Mouse (Mus musculus) heart, postnatal 0 days (tissue): Measurements from ENCODE around the gene Gcn1l1. TPM values are rescaled to one million over a fixed set of nuclear protein-coding genes. Genes with fewer than 3 reads are reported as not detected.
"Not testable (repeated sequence)": the region's sequence is repeated elsewhere in the genome, so short reads cannot be mapped to it uniquely, and the experiment has no call there.

Source experiments
- ATAC-seq: fragments of 200-750 bp; cut with Nextera tagmentation; 2 replicates; pipeline ENCODE4 v1.8.0; 2017; ENCODE audit warnings: low read depth, moderate number of reproducible peaks, moderate library complexity; ENCODE audit not compliant: insufficient read depth
- DNase-seq: peaks from one replicate; pipeline ENCODE4 v3.0.0-alpha.2; 2016; ENCODE audit warnings: low spot score
- H3K27ac ChIP-seq: fragments of 300-500 bp; sonication (generic); 2 replicates; pipeline ENCODE4 v1.5.1; 2014; ENCODE audit warnings: low read depth, mild to moderate bottlenecking
- H3K27me3 ChIP-seq: fragments of 300-500 bp; sonication (generic); 2 replicates; pipeline ENCODE4 v1.6.1; 2014; ENCODE audit warnings: low read length, mixed read lengths; ENCODE audit not compliant: control insufficient read depth, insufficient read depth
- H3K36me3 ChIP-seq: fragments of 300-500 bp; sonication (generic); replicated peaks from 2 replicates; pipeline ENCODE4 v1.6.1; 2014; ENCODE audit warnings: low read length, mixed read lengths; ENCODE audit not compliant: control insufficient read depth, insufficient read depth
- H3K4me1 ChIP-seq: fragments of 300-500 bp; sonication (generic); 2 replicates; pipeline ENCODE4 v1.6.1; 2014; ENCODE audit warnings: antibody characterized with exemption; ENCODE audit not compliant: control insufficient read depth, insufficient read depth
- H3K4me2 ChIP-seq: fragments of 300-500 bp; sonication (generic); 2 replicates; pipeline ENCODE4 v1.6.1; 2014; ENCODE audit warnings: low read depth, mild to moderate bottlenecking, low read length, moderate library complexity
- H3K4me3 ChIP-seq: fragments of 300-500 bp; sonication (generic); 2 replicates; pipeline ENCODE4 v1.5.1; 2014; ENCODE audit warnings: low read depth, low read length
- H3K9ac ChIP-seq: fragments of 300-500 bp; sonication (generic); replicated peaks from 2 replicates; pipeline ENCODE4 v1.6.1; 2014; ENCODE audit warnings: low read depth, low read length, mixed read lengths
- H3K9me3 ChIP-seq: fragments of 300-500 bp; sonication (generic); replicated peaks from 2 replicates; pipeline ENCODE4 v1.6.1; 2016; ENCODE audit warnings: low read length; ENCODE audit not compliant: control insufficient read depth
- CTCF ChIP-seq: IDR thresholded peaks from 2 replicates; pipeline ENCODE4 v1.5.1; 2016; ENCODE audit warnings: antibody characterized with exemption, control low read depth, low read depth
- EP300 ChIP-seq: IDR thresholded peaks from 2 replicates; pipeline ENCODE4 v1.6.1; 2016; ENCODE audit warnings: antibody characterized with exemption, low read depth
- WGBS: fragments of 180-500 bp; shearing (Covaris S2); extraction: QIAGEN DNeasy Blood & Tissue Kit; methylation state at CpG from one replicate; pipeline ENCODE4 v1.1.7; 2014; 5-methylcytosine and 5-hydroxymethylcytosine counted together
- polyA plus RNA-seq: library from polyadenylated mRNA; unstranded; fragments of >200 nt; fragmentation: Nextera tagmentation; extraction: Ambion mirVana; gene quantifications from 2 replicates; pipeline ENCODE4 v1.2.1, GENCODE M21; 2015
- total RNA-seq: library from RNA; depleted of rRNA; stranded (reverse); fragments of >200 nt; gene quantifications from 2 replicates; pipeline ENCODE4 v1.2.3, GENCODE M21; 2014; ENCODE audit warnings: low replicate concordance; rRNA removed

Gcn1l1 gene
- total RNA-seq (38.3 and 42.8 TPM in 2 replicates), polyA plus RNA-seq (12.9 and 13.6 TPM in 2 replicates)

DNA sequence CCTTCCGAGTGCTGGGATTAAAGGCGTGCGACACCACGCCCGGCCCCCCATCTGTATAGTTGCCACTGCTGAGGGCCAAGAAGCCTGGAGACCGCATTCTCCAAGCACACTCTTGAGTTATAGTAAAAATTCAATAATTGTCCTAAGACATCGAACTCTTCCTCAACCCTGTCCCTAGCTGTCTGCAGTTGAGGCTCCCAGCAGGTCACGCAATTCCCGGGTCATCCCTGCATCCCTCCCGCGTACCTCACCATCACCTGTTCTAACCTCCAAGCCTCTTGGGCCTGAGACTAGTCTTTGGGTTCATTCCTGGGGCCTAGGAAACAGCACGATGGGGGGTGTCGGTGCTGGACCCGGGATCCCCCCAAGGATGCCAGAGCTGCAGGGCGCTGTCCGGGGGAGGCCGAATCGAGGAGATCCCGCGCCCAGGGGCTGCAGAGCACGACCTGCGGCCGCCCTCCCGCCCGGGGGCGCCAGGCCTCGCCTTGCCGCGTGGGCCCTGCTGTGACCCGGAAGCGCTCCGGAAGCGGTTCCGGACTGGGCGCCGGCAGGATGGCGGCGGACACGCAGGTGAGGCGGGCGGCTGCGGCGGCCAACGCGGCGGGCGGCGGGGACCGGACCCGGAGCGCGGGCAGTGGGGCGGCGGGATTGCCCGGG lies at the start of gene Gcn1l1:
TSS of gene Gcn1l1 (plus strand) at position 518 of the 657 bp plus-strand sequence.
- 3% methylated on average over 52 of the region's 55 CpGs for WGBS

DNA sequence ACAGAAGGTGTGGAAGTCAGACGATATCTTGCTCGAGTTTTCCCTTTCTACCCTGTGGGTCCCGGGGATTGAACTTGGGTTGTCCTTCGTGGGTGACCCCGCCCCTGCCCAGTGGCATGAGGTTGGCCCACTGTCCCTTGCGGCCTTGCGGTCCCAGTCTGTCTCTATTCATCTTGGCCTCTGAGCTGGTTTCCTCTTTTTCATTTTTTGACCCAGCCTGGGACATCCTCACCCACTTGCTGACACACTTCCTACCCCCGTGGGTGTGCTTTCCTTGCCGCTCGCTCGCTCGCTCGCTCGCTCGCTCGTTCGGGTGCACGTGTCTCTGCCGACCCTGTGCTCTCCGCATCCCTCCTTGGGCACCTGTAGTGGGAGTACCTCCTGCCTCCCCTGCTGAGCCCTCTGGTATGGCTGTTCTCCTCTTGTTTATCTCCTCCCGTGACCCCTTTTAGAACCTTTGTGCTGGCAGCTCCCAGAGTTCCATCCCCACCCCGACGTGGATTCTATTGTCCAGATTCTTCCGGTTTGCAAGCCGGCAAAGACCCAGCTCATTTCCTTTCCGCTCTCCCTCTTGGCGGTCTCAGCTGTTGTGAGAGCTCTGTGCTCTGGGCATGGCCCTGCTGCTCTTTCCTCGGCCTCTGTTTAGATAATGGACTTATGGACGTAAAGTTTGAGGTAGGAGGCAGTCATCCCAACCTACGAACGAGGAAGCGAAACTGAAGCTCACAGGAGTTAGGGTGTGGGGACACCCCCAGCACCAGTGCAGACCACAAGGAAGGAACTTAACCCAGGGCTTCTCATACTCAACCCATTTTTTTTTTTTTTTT lies 48.8 kb upstream of the Gcn1l1 start:
- H3K36me3 ChIP-seq, result no peaks in the 10 kb centered on the region; the same call in 1 of the 2 replicates
- H3K27ac ChIP-seq, result peak overlapping the region; percentile 89
- no peak overlapping the region for H3K9ac ChIP-seq
- ATAC-seq, result peak; percentile 59
- H3K27me3 ChIP-seq, result no peaks in the 10 kb centered on the region
- H3K4me2 ChIP-seq, result peak overlapping the region; percentile 22
- H3K4me3 ChIP-seq, result no peak overlapping the region
- H3K9me3 ChIP-seq, result no peaks in the 10 kb centered on the region
- peak; percentile 84 for DNase-seq
- 51% methylated on average over 32 of the region's 32 CpGs for WGBS
- peaks cover 24% of the 10 kb centered on the region for H3K4me1 ChIP-seq
- no peak for TF ChIP-seq EP300

More for the DNA sequence above, at the start of gene Gcn1l1:
- ATAC-seq (peak; percentile 87), DNase-seq (peak; percentile 61)
- Histone ChIP-seq H3K27ac (peak within 1 kb of the TSS; percentile 55), H3K4me3 (peak within 1 kb of the TSS; percentile 96), H3K4me2 (peak within 1 kb of the TSS; percentile 88), H3K9me3 (no peaks in the 10 kb centered on the region), H3K27me3 (no peaks in the 10 kb centered on the region), H3K36me3 (peaks cover 35% of the 10 kb centered on the region), H3K9ac (peak within 1 kb of the TSS; percentile 94), H3K4me1 (peaks cover 19% of the 10 kb centered on the region)
- TF ChIP-seq CTCF, result peak; percentile 40
- TF ChIP-seq EP300, result 0 out of 2 replicates have a peak, but pooled peaks have one; percentile 29

DNA sequence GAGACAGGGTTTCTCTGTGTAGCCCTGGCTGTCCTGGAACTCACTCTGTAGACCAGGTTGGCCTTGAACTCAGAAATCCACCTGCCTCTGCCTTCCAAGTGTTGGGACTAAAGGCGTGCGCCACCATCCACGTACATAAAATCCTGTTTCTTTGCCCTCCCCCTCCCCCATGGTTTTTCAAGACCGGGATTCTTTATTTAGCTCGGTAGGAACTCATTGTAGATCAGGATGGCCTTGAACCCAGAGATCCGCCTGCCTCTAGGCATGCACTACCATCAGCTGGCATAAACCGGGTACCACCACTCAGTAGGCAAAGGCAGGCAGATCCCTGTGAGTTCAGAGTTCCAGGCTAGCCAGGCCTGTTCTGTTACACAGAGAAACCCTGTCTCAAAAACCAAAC lies 48.1 kb upstream of the Gcn1l1 start:
- DNase-seq (no peak), ATAC-seq (no peak)
- WGBS, result 75% methylated on average over 7 of the region's 7 CpGs
- H3K4me1 ChIP-seq, result peaks cover 26% of the 10 kb centered on the region
- H3K9ac ChIP-seq, result no peak overlapping the region
- H3K27me3 ChIP-seq, result no peaks in the 10 kb centered on the region
- H3K9me3 ChIP-seq, result no peaks in the 10 kb centered on the region
- H3K4me2 ChIP-seq, result no peak overlapping the region
- peak overlapping the region; percentile 89 for H3K27ac ChIP-seq
- H3K4me3 ChIP-seq, result no peak overlapping the region
- no peak for TF ChIP-seq EP300
- TF ChIP-seq CTCF, result no peak
- no peaks in the 10 kb centered on the region; the same call in 1 of the 2 replicates for H3K36me3 ChIP-seq

DNA sequence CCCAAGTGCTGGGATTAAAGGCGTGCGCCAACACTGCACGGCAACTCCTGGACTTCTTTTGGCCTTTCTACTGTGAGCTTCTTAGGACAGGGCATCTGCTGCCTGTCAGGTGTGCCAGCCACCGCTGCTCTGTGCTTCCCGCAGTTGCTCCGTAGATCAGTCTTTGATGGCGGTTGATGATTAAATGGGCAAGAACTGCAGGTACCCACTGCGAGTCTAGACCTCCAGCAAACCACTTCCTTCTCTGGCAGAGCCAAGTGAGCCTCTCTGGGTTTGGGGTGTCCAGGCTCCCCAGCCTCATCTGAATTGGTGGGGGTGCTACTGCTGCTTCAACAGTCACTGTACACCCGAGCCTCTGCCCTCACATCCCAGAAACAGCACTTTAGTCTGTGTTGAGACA lies 47.6 kb upstream of the Gcn1l1 start:
- DNase-seq, result no peak
- Histone ChIP-seq H3K4me1 (peaks cover 32% of the 10 kb centered on the region), H3K27me3 (no peaks in the 10 kb centered on the region), H3K4me3 (no peak overlapping the region), H3K27ac (peak overlapping the region; percentile 89), H3K9ac (no peak overlapping the region), H3K4me2 (no peak overlapping the region), H3K36me3 (no peaks in the 10 kb centered on the region; the same call in 1 of the 2 replicates), H3K9me3 (no peaks in the 10 kb centered on the region)
- no peak for TF ChIP-seq CTCF
- no peak for TF ChIP-seq EP300
- no peak for ATAC-seq
- 91% methylated on average over 9 of the region's 9 CpGs for WGBS

DNA sequence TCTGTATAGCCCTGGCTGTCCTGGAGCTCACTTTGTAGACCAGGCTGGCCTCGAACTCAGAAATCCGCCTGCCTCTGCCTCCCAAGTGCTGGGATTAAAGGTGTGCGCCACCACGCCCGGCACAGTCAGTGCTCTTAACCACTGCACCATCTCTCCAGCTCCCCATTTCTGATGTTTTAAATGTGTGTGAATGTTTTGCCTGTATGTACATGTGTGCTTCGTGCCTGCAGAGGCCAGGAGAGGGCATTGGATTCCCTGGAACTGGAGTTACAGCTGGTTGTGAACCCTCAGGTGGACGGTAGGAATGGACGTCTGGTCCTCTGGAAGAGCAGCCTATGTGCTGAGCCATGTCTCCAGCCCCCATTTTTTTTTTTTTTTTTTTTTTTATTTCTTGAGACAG lies 46.8 kb upstream of the Gcn1l1 start:
- H3K36me3 ChIP-seq, H3K27ac ChIP-seq, H3K27me3 ChIP-seq, H3K4me2 ChIP-seq, DNase-seq, H3K9me3 ChIP-seq, ATAC-seq, H3K4me3 ChIP-seq, H3K9ac ChIP-seq: not testable (repeated sequence)
- 98% methylated on average over 7 of the region's 8 CpGs for WGBS
- H3K4me1 ChIP-seq, result peaks cover 38% of the 10 kb centered on the region
